Mouse (Mus musculus): ENCODE data around the gene Iqcb1. TPM values are rescaled to one million over a fixed set of nuclear protein-coding genes. Genes with fewer than 3 reads are reported as not detected.

The Iqcb1 gene
- polyA plus RNA-seq, 1 experiment from 2014 or later, result 66.2 TPM

DNA sequence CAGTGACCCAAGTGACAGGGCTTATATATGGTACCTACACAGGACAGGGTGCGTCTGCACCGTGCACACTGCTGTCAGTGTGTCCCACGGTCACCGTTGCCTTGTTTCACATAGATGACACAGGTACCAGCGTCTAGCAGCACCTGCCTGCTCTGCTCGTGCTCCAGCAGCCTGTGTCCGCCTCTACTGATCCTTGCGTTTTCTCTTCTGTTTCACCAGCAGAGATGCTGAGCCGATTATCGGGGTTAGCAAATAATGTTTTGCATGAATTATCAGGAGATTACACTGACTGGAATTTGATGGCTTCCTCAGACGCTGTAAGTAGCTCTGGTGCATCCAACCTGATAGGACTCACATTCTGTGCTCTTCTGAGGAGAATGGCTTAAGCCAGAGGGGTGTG is 57.7 kb downstream of the Iqcb1 start:
- WGBS, result 94% methylated on average over 11 of the region's 11 CpGs
- Histone ChIP-seq H3K4me2 (ENCODE audit: low read depth) (no peak overlapping the region), H3K4me3 (ENCODE audit: low read depth, low read length) (no peak overlapping the region), H3K27ac (ENCODE audit: low read depth, low read length) (no peak overlapping the region), H3K9ac (ENCODE audit: low read length) (no peak overlapping the region), H3K27me3 (ENCODE audit: control insufficient read depth, insufficient read depth, low read length) (no peaks in the 10 kb centered on the region), H3K4me1 (ENCODE audit: control insufficient read depth, insufficient read depth, low read length) (no peaks in the 10 kb centered on the region), H3K9me3 (ENCODE audit: control insufficient read depth, low read length) (no peaks in the 10 kb centered on the region), H3K36me3 (ENCODE audit: control insufficient read depth, insufficient read depth, low read length) (peaks cover 2% of the 10 kb centered on the region; the same call in 1 of the 2 replicates)
- ATAC-seq (ENCODE audit: insufficient read depth, low FRiP score, low TSS enrichment) (no peak), DNase-seq (ENCODE audit: low spot score) (no peak)

DNA sequence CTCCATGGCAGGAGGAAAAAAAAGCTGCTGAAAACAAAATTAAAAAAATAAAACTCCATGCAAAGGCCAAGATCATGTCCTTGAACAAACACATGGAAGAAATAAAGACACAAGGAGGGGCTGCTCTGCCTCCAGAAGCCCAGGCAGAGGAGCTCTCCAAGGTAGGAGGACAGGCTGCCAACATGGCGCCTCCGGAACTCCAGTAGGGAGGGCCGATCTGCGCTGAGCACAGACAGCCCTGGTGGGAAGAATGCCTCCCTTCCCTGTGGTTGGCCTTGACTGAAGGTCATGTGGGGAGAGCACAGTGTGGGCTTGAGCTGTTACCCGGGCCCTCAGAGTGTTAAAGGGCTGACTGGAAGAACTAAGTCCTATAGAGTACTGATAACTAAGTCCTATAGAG is 59.4 kb downstream of the Iqcb1 start:
- Histone ChIP-seq H3K4me2 (ENCODE audit: low read depth) (no peak overlapping the region), H3K36me3 (ENCODE audit: control insufficient read depth, insufficient read depth, low read length) (peaks cover 2% of the 10 kb centered on the region; the same call in 1 of the 2 replicates), H3K4me1 (ENCODE audit: control insufficient read depth, insufficient read depth, low read length) (no peaks in the 10 kb centered on the region), H3K9ac (ENCODE audit: low read length) (no peak overlapping the region), H3K4me3 (ENCODE audit: low read depth, low read length) (no peak overlapping the region), H3K27ac (ENCODE audit: low read depth, low read length) (no peak overlapping the region), H3K9me3 (ENCODE audit: control insufficient read depth, low read length) (no peaks in the 10 kb centered on the region), H3K27me3 (ENCODE audit: control insufficient read depth, insufficient read depth, low read length) (no peaks in the 10 kb centered on the region)
- ATAC-seq (ENCODE audit: insufficient read depth, low FRiP score, low TSS enrichment) (no peak), DNase-seq (ENCODE audit: low spot score) (no peak)
- WGBS, result 90% methylated on average over 5 of the region's 5 CpGs

DNA sequence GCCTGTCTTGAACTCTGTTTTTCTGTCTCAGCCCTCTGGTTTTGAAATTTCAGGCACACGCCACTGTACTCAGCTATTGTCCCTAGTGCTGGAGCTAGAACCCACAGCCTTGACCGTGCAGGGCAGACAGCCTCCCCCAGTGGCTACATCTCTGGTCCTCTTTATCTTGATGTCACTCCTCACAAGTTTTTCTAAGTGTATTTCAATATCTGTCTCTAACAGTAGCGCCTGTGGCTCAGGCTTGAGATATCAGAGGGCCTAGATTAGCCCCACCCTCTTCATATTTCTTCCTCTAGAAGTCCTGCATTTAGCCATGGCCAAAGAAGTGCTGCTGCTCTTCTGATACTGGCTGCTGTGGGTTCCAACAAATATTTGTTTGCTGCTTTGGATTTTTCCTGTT is 62.4 kb downstream of the Iqcb1 start:
- H3K4me2 ChIP-seq (ENCODE audit: low read depth), result no peak overlapping the region
- H3K9ac ChIP-seq (ENCODE audit: low read length), result no peak overlapping the region
- no peaks in the 10 kb centered on the region for H3K4me1 ChIP-seq (ENCODE audit: control insufficient read depth, insufficient read depth, low read length)
- DNase-seq (ENCODE audit: low spot score) (no peak), ATAC-seq (ENCODE audit: insufficient read depth, low FRiP score, low TSS enrichment) (no peak)
- H3K36me3 ChIP-seq (ENCODE audit: control insufficient read depth, insufficient read depth, low read length), result peaks cover 2% of the 10 kb centered on the region; the same call in 1 of the 2 replicates
- no peak overlapping the region for H3K4me3 ChIP-seq (ENCODE audit: low read depth, low read length)
- no peaks in the 10 kb centered on the region for H3K9me3 ChIP-seq (ENCODE audit: control insufficient read depth, low read length)
- H3K27me3 ChIP-seq (ENCODE audit: control insufficient read depth, insufficient read depth, low read length), result no peaks in the 10 kb centered on the region
- H3K27ac ChIP-seq (ENCODE audit: low read depth, low read length), result no peak overlapping the region
- 91% methylated on average over 3 of the region's 3 CpGs for WGBS

DNA sequence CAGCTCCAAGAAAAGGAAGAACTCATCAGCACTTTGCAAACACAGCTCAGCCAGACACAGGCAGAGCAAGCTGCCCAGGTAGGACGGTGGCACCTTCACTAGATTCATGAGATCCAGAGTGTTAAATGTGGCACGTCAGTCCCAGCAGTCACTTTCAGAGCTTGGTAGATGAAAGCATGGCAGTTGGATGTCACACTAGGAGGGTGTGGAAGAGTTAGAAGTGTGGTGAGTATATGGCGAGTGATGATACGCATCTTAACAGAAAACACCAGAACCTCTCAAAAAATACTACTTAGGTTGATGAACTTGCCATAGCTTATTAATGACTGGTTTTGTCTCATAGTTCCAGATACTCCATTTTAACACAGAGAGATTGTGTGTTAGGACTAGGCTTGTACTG is 63.2 kb downstream of the Iqcb1 start:
- WGBS, result 93% methylated on average over 4 of the region's 4 CpGs
- Histone ChIP-seq H3K4me1 (ENCODE audit: control insufficient read depth, insufficient read depth, low read length) (no peaks in the 10 kb centered on the region), H3K27me3 (ENCODE audit: control insufficient read depth, insufficient read depth, low read length) (no peaks in the 10 kb centered on the region), H3K9me3 (ENCODE audit: control insufficient read depth, low read length) (no peaks in the 10 kb centered on the region), H3K4me3 (ENCODE audit: low read depth, low read length) (no peak overlapping the region), H3K36me3 (ENCODE audit: control insufficient read depth, insufficient read depth, low read length) (peaks cover 2% of the 10 kb centered on the region; the same call in 1 of the 2 replicates), H3K9ac (ENCODE audit: low read length) (no peak overlapping the region), H3K4me2 (ENCODE audit: low read depth) (no peak overlapping the region), H3K27ac (ENCODE audit: low read depth, low read length) (no peak overlapping the region)
- no peak for DNase-seq (ENCODE audit: low spot score)
- ATAC-seq (ENCODE audit: insufficient read depth, low FRiP score, low TSS enrichment), result no peak

DNA sequence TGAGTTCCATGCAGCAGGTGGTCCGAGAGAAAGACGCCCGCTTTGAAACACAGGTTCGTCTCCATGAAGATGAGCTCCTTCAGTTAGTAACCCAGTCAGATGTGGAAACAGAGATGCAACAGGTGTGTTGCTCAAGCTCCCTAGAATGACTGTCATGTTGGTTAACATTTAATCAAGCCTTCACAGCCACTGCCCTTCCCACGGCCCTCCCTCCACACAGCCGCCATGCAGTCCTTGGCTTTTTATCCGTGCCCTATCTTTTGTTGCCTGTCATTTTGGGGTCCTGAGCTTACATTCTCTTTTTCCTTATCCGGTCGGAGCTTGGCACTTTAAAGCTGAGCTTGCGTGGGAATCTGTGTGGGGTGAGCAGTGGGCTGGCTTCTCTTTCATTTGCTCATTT is 65.1 kb downstream of the Iqcb1 start:
- Histone ChIP-seq H3K36me3 (ENCODE audit: control insufficient read depth, insufficient read depth, low read length) (peaks cover 3% of the 10 kb centered on the region; the same call in 1 of the 2 replicates), H3K27me3 (ENCODE audit: control insufficient read depth, insufficient read depth, low read length) (no peaks in the 10 kb centered on the region), H3K4me2 (ENCODE audit: low read depth) (no peak overlapping the region), H3K4me1 (ENCODE audit: control insufficient read depth, insufficient read depth, low read length) (no peaks in the 10 kb centered on the region), H3K27ac (ENCODE audit: low read depth, low read length) (no peak overlapping the region), H3K9me3 (ENCODE audit: control insufficient read depth, low read length) (no peaks in the 10 kb centered on the region), H3K9ac (ENCODE audit: low read length) (no peak overlapping the region), H3K4me3 (ENCODE audit: low read depth, low read length) (no peak overlapping the region)
- WGBS, result 89% methylated on average over 10 of the region's 10 CpGs
- DNase-seq (ENCODE audit: low spot score) (no peak), ATAC-seq (ENCODE audit: insufficient read depth, low FRiP score, low TSS enrichment) (no peak)

DNA sequence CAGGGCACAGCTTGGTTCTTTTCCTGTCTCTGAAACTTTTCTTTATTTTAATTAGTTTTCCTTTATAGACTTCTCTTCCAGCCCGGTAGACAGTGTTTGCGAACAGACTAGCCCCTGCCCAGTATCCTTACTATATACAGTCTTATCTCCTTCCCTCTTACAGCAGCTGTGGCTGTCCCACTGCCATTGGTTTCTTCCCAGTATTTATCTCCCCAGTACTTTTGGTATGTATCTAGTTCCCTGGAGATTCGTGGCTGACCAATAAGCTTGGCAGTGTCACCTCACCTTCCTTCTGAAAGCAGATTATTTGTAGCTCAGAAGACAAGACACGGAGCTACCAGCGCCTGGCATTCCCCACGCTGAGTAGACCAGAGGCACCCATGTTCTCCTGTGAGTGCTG is 68.5 kb downstream of the Iqcb1 start:
- DNase-seq (ENCODE audit: low spot score), result no peak
- no peak overlapping the region for H3K4me2 ChIP-seq (ENCODE audit: low read depth)
- WGBS, result 92% methylated on average over 6 of the region's 6 CpGs
- no peak overlapping the region for H3K27ac ChIP-seq (ENCODE audit: low read depth, low read length)
- no peak overlapping the region for H3K9ac ChIP-seq (ENCODE audit: low read length)
- H3K4me1 ChIP-seq (ENCODE audit: control insufficient read depth, insufficient read depth, low read length), result no peaks in the 10 kb centered on the region
- H3K9me3 ChIP-seq (ENCODE audit: control insufficient read depth, low read length), result no peaks in the 10 kb centered on the region
- peaks cover 7% of the 10 kb centered on the region; the same call in 1 of the 2 replicates for H3K36me3 ChIP-seq (ENCODE audit: control insufficient read depth, insufficient read depth, low read length)
- H3K4me3 ChIP-seq (ENCODE audit: low read depth, low read length), result no peak overlapping the region
- no peak for ATAC-seq (ENCODE audit: insufficient read depth, low FRiP score, low TSS enrichment)
- no peaks in the 10 kb centered on the region for H3K27me3 ChIP-seq (ENCODE audit: control insufficient read depth, insufficient read depth, low read length)

DNA sequence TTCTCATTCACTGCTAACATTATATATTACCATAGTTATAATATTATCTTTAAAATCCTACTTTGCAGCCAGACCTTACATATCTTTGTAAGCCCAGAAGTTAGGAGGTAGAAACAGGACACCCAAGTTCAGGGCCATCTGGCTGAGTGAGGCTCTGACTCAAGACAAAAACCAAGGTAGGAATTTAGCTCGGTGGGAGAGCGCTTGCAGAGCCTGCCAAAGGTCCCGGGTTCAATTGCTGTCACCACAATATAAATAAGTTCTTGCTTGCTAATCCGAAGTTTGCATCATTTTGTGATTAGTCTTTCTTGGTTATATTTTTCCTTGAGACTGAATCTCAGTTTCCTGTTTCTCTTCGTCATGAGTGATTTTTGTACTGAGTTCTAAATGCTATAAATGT is 75.0 kb downstream of the Iqcb1 start:
- Histone ChIP-seq H3K4me2 (ENCODE audit: low read depth) (no peak overlapping the region), H3K4me1 (ENCODE audit: control insufficient read depth, insufficient read depth, low read length) (no peaks in the 10 kb centered on the region), H3K9ac (ENCODE audit: low read length) (no peak overlapping the region), H3K36me3 (ENCODE audit: control insufficient read depth, insufficient read depth, low read length) (peaks cover 5% of the 10 kb centered on the region), H3K27ac (ENCODE audit: low read depth, low read length) (no peak overlapping the region), H3K4me3 (ENCODE audit: low read depth, low read length) (no peak overlapping the region), H3K9me3 (ENCODE audit: control insufficient read depth, low read length) (no peaks in the 10 kb centered on the region), H3K27me3 (ENCODE audit: control insufficient read depth, insufficient read depth, low read length) (no peaks in the 10 kb centered on the region)
- WGBS, result 89% methylated on average over 5 of the region's 5 CpGs
- ATAC-seq (ENCODE audit: insufficient read depth, low FRiP score, low TSS enrichment) (no peak), DNase-seq (ENCODE audit: low spot score) (no peak)

DNA sequence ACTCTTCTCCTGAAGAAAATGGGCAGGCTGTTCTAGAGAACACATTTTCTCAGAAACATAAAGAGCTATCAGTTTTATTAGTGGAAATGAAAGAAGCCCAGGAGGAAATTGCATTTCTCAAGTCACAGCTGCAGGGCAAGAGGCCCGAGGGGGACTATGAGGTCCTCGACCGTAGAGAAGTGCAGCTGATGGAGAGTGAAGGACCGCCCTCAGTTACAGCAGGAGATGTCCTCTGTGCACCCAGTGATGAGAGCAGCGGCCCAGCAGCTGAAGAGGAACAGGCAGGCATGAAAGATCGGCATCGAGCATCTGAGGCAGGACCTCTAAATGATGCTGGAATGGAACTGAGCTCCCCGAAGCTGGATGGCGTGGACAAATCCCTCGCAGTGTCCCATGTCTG is 83.7 kb downstream of the Iqcb1 start:
- no peak for DNase-seq (ENCODE audit: low spot score)

DNA sequence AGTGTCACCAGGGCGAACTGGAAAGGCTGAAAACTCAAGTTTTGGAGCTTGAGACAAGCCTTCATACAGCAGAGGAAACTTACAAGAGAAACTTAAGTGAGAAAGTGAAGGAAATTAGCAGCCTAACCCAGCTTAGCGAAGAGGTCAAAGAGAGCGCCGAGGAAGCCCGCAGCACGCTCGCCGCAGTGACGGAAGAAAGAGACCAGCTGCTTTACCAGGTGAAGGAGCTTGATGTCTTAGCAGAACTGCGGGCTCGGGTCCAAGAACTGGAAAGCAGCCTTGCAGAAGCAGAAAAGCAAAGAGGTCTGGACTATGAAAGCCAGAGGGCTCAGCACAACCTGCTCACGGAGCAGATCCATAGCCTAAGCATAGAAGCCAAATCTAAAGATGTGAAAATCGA is 84.1 kb downstream of the Iqcb1 start:
- peaks cover 3% of the 10 kb centered on the region for H3K36me3 ChIP-seq (ENCODE audit: control insufficient read depth, insufficient read depth, low read length)
- H3K9me3 ChIP-seq (ENCODE audit: control insufficient read depth, low read length), result no peaks in the 10 kb centered on the region

More for the DNA sequence above, 83.7 kb downstream of the Iqcb1 start:
- H3K9me3 ChIP-seq (ENCODE audit: control insufficient read depth, low read length), result no peaks in the 10 kb centered on the region
- peaks cover 3% of the 10 kb centered on the region for H3K36me3 ChIP-seq (ENCODE audit: control insufficient read depth, insufficient read depth, low read length)
- ATAC-seq (ENCODE audit: insufficient read depth, low FRiP score, low TSS enrichment), result no peak
- H3K27ac ChIP-seq (ENCODE audit: low read depth, low read length), result no peak overlapping the region
- H3K4me3 ChIP-seq (ENCODE audit: low read depth, low read length), result no peak overlapping the region
- no peaks in the 10 kb centered on the region for H3K27me3 ChIP-seq (ENCODE audit: control insufficient read depth, insufficient read depth, low read length)
- H3K4me2 ChIP-seq (ENCODE audit: low read depth), result no peak overlapping the region
- H3K9ac ChIP-seq (ENCODE audit: low read length), result no peak overlapping the region
- WGBS, result 88% methylated on average over 10 of the region's 10 CpGs
- H3K4me1 ChIP-seq (ENCODE audit: control insufficient read depth, insufficient read depth, low read length), result no peaks in the 10 kb centered on the region

More for the DNA sequence above, 84.1 kb downstream of the Iqcb1 start:
- ATAC-seq (ENCODE audit: insufficient read depth, low FRiP score, low TSS enrichment) (no peak), DNase-seq (ENCODE audit: low spot score) (no peak)
- no peak overlapping the region for H3K4me2 ChIP-seq (ENCODE audit: low read depth)
- no peak overlapping the region for H3K9ac ChIP-seq (ENCODE audit: low read length)
- no peaks in the 10 kb centered on the region for H3K4me1 ChIP-seq (ENCODE audit: control insufficient read depth, insufficient read depth, low read length)
- no peaks in the 10 kb centered on the region for H3K27me3 ChIP-seq (ENCODE audit: control insufficient read depth, insufficient read depth, low read length)
- no peak overlapping the region for H3K27ac ChIP-seq (ENCODE audit: low read depth, low read length)
- H3K4me3 ChIP-seq (ENCODE audit: low read depth, low read length), result no peak overlapping the region
- WGBS, result 93% methylated on average over 13 of the region's 13 CpGs

All from neural tube, embryonic 11.5 days (tissue).